Mouse (Mus musculus) urinary bladder, adult 18-20 months (tissue): ENCODE measurements around the gene Arhgap44.

Experiments
- DNase-seq, 2 experiments: peaks; one replicate each; pipeline ENCODE4 v3.0.0; 2022; ENCODE audit warnings: low spot score in 2 of 2, mixed read lengths in 2 of 2

The Arhgap44 gene

DNA sequence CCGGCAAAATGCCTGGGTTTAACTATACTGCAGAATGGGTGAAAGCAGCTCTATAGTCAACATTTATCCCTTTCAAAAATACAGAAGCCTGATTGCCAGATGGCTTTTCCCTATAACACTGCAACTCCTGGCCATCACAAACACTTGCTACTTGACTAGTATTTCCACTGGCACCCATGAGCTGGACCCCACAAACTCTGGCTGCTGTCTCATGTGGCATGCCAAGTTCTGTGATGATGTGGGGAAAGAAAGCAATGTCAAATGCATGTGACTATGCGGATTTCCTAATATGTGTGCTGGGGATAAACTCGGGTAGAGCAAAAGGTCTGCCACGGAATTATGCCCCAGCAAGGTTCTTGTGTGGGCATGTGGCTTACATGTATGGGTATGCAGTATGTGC is 156.7 kb downstream of the Arhgap44 start:
- DNase-seq: no peak

- DNase-seq: no peak
Measured at GRCm38 (mm10) chr11:65004836-65005235, 157.9 kb downstream of the Arhgap44 start.

- no peak for DNase-seq
Measured at GRCm38 (mm10) chr11:65003611-65004010, 159.2 kb downstream of the Arhgap44 start.

GRCm38 (mm10) chr11:65001729-65002128 is 161.0 kb downstream of the Arhgap44 start:
- no peak for DNase-seq

GRCm38 (mm10) chr11:64999685-65000084 is 163.1 kb downstream of the Arhgap44 start:
- DNase-seq: no peak

GRCm38 (mm10) chr11:64998439-64998838 is 164.3 kb downstream of the Arhgap44 start:
- no peak for DNase-seq

- no peak for DNase-seq
Measured at GRCm38 (mm10) chr11:64988556-64988955, 174.2 kb downstream of the Arhgap44 start.

DNA sequence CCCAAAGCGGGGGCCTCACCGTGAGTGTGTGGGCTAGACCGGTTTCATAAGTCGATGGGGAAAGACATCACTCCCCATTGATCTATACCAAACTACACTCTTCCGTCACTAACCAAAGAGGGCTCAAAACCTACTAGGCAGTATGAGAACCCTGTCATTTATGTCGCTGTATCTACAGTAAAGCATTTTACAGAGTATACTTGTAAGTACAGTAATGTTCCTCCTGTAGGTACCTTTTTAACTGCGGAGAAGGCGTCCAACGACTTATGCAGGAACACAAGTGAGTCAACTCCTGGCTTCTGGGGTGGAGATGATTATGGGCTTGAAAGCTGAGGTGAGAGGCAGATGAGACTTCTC is 183.3 kb downstream of the Arhgap44 start:
- no peak for DNase-seq

- peak; percentile 93 for DNase-seq
Measured at GRCm38 (mm10) chr11:64978720-64979488, 183.9 kb downstream of the Arhgap44 start, which contains the start of gene Elac2. Elac2 (plus strand) TSS chr11:64979038.

GRCm38 (mm10) chr11:64972418-64972817 is 190.3 kb downstream of the Arhgap44 start:
- no peak for DNase-seq

GRCm38 (mm10) chr11:64971471-64971988 is 191.2 kb downstream of the Arhgap44 start:
- no peak for DNase-seq

- DNase-seq: no peak
Measured at GRCm38 (mm10) chr11:64968939-64969342, 193.8 kb downstream of the Arhgap44 start.

DNA sequence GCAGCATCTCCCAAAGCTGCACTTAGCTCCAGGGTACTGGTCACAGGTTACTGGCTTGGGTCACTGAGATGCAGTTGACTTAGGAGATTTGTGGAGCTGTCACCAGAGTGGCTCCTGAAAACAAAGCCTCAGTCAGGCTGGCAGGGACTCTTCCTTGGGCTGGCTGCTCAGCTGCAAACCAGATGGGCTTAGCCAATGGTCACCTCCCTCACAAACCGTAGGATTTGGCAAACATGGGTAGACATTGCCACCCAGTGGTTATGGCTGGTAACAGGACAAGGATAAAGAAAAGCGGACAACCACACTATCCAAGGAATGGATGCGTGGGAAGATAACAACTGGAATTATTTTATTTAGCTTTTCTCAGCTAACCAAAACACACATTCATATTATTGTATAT is 194.3 kb downstream of the Arhgap44 start:
- peak; percentile 31 to 37 for DNase-seq

- no peak for DNase-seq
Measured at GRCm38 (mm10) chr11:64962629-64963028, 200.1 kb downstream of the Arhgap44 start.

DNA sequence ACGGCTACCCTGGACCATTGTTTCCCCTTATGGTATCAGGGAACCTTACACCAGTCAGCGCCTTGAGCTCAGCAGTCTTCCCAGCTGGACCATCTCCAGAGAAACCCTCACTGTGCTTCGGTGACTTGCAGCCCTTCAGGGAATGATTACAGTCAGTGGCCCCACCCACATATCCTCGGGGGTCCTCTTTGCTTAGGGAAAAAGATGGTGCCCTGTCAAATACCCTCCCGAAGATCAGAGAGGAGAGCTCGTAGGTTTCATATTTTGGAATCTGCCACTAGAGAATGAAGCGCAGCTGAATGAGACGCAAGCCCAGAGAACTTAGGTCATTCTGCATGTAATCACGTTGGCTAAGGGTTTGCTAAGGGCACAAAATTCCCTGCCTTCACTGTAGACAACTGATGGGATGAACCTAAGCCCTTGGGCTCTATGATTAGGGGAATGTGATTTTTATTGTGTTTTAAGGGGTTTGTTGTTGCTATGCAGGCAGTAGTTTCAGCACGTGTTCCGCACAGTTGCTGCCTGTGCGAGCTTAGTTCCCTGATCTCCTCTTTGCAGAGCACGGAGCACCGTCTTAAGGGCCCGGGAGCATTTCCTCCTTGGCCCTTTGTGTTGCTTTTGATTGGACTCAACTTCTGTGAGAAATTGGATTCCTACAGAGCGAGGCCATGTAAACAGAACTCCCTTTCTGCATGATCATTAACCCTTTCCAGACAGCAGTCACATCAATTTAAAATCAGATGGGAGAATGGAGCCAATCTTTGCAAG is 205.6 kb downstream of the Arhgap44 start:
- DNase-seq: no peak
